Mouse (Mus musculus): ENCODE data around the gene Hps1. TPM values are rescaled to one million over a fixed set of nuclear protein-coding genes. Genes with fewer than 3 reads are reported as not detected.

Gene Hps1
- total RNA-seq, 1 experiment from 2014 or later, result 18.9 TPM

GRCm38 (mm10) chr19:42717668-42718067 lies 62.1 kb downstream of the Hps1 start:
- DNase-seq, result no peak

- peak; percentile 1 for DNase-seq
Measured at GRCm38 (mm10) chr19:42716507-42716906, 63.3 kb downstream of the Hps1 start.

- peak; percentile 2 for DNase-seq
Measured at GRCm38 (mm10) chr19:42713770-42714169, 66.0 kb downstream of the Hps1 start.

Other genes starting within 250 kb of the Hps1 start
- gene Loxl4, start 167.2 kb downstream of the Hps1 start, total RNA-seq (2021), result 1.8 and 1.9 TPM in 2 replicates
- gene Pyroxd2, start 27.2 kb downstream of the Hps1 start, total RNA-seq (2021), result 18.5 and 19.8 TPM in 2 replicates

Data from adrenal gland, postnatal 14 days (tissue).